Mouse (Mus musculus) embryo, embryonic 10 days (tissue): ENCODE measurements around the gene Aak1.
A peak's percentile ranks its signal among the peaks of the same experiment; 100 is the strongest.

Experiments
- DNase-seq: peaks from one replicate; pipeline ENCODE4 v3.0.0-alpha.2; 2015; ENCODE audit warnings: low spot score

The Aak1 gene

GRCm38 (mm10) chr6:86848915-86849644, at the start of gene Aak1:
Gene Aak1, plus strand, starts transcription at chr6:86849517.
- peak; percentile 90 for DNase-seq

GRCm38 (mm10) chr6:86800467-86800866, 48.9 kb upstream of the Aak1 start:
- no peak for DNase-seq

- no peak for DNase-seq
These were observed 47.9 kb upstream of the Aak1 start for GRCm38 (mm10) chr6:86801431-86801830.

DNA sequence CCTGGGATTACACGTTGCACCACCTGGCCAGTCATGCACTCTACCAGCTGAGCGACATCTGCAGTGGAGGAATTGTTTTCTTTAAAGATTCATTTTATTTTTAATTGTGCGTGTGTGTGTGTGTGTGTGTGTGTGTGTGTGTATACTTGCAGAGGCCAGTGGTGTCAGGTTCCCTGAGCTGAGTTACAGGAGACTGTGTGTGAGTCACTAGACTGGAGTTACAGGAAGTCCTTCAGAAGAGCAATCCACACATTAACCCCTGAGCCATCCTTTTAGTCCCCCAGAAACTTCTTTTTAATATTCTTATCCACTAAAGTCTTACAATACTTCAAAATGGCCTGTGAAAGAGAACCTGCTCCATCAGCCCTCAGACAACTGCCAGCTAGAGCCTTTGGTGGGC, 44.7 kb upstream of the Aak1 start:
- DNase-seq = no peak

DNA sequence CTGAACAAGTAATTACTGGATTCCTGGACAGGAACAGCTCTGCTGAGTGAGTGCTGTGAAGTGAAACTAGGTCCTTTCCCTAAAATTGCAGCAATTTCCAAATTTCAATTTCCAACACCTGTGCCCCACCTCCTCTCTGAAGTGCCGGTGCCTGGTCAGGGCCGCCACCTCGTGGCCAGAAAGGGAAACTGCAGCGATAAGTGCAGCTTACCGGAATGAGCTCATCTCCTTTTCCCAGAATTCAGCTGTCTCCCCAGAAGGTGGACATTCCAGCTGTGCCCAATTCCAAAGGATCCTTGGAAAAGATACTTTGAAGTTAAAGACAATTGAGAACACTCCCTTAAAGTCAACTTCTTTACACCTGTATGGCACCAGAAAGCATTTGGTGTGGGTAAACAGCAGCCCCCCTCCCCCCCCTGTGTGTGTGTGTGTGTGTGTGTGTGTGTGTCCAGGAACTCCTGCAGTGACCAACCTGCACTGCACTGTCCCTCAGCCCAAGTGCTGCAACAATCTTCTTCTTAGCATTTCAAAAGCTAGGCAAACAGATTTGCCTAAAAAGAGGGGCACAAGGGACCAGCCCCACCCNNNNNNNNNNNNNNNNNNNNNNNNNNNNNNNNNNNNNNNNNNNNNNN, 42.7 kb upstream of the Aak1 start:
- peak; percentile 77 for DNase-seq

- DNase-seq = no peak
These were observed 36.4 kb upstream of the Aak1 start for GRCm38 (mm10) chr6:86812919-86813318.

DNA sequence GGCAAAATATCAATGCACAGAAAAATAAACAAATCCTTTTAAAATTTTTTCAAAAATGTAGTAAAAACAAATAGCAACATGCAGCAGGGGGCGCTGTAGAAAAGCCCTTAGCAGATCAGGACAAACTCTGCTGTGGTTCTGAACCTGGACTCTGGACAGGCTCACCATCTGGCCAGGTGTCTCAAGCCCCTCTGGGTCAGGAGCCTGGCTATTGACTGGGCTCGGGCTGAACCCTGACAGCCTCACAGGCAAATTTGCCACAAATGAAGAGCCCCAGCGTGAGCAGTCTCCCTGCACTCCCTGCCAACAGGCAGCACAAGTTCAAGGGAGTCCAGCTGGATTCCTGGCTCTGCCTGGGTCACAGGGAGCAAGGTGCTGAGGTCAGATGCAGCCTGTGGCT, 36.0 kb upstream of the Aak1 start:
- peak; percentile 61 for DNase-seq

DNA sequence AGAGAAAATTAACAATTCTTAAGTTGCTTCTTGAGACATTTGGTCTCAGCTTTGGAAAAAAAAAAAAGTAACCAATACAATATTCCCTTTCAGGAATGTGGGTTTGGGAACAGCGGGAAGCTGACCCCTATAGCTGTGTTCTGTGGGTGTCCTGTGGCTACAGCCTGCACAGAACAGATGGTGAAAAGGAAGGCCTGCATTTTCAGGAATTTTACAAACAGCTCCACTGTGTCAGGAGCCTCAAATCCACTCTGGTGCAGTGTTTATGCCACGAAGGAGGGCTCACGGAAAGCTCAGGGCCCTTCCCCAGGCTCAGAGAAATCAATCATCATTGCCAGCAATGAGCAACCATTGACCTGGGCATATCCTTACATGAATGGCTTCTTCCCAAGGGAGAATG, 34.4 kb upstream of the Aak1 start:
- no peak for DNase-seq

- peak; percentile 48 for DNase-seq
These were observed 33.9 kb upstream of the Aak1 start for GRCm38 (mm10) chr6:86815436-86815835.

GRCm38 (mm10) chr6:86816586-86816985, 32.7 kb upstream of the Aak1 start:
- DNase-seq = peak; percentile 75

DNA sequence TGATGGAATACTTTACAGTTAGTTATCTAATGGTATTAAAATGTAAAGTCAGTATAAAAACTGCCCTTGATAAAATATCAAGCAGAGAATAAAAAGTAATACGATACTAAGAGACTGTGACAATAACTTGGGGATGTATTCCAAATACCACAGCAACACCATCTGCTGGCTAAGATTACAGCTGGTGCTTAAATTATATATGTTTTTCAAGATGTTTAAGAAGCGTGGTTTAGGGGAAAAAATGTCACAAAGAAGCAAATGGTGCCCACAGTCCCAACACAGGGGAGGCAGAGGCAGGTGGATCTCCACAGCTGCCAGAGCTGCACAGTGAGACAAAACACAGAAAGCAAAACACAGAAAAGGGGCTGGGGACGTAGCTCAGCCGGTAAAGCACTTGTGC, 30.4 kb upstream of the Aak1 start:
- no peak for DNase-seq

GRCm38 (mm10) chr6:86819926-86820325, 29.4 kb upstream of the Aak1 start:
- DNase-seq = no peak

DNA sequence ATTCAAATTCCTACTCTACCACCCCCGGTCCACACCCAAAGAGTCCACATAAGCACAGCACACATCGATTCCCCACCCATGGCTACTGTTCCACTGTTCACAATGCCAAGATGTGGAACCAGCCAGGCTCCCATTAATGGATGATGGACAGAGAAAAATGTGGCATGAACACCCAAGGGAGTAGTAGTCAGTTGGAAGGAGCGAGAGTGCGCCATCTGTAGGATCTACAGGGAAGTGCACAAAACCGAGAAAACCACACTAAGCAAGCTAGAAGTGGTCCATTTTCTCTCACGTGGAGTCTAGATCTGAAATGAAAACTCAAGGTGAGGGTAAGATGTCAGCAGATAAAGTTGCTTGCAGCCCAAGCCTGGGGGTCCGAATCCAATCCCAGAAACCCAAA, 28.6 kb upstream of the Aak1 start:
- DNase-seq = peak; percentile 16

GRCm38 (mm10) chr6:86822285-86823050, 26.8 kb upstream of the Aak1 start:
- DNase-seq = peak; percentile 46

GRCm38 (mm10) chr6:86823051-86823431, 26.3 kb upstream of the Aak1 start:
- DNase-seq = no peak

DNA sequence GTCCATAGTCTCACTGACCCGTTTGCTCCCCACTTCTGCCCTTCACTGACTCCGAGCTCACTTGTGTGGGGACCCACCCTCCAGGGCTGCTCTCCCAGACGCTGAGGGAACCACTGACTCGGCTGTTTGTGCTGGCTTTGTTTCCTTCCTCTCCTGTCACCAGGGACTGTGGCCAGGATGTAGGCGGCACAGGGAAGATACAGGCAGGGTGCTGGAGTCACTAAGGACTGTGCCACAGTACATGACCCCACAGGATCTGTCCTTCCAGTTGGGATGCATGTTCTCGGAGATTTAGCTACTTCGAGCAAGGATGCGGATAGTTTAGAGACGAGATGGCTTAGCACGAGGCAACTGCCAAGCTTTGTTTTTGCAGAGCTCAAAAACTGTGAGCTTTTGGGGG, 25.5 kb upstream of the Aak1 start:
- no peak for DNase-seq

- no peak for DNase-seq
These were observed 24.9 kb upstream of the Aak1 start for GRCm38 (mm10) chr6:86824401-86824800.

- DNase-seq = no peak
These were observed 21.9 kb upstream of the Aak1 start for GRCm38 (mm10) chr6:86827432-86827831.

DNA sequence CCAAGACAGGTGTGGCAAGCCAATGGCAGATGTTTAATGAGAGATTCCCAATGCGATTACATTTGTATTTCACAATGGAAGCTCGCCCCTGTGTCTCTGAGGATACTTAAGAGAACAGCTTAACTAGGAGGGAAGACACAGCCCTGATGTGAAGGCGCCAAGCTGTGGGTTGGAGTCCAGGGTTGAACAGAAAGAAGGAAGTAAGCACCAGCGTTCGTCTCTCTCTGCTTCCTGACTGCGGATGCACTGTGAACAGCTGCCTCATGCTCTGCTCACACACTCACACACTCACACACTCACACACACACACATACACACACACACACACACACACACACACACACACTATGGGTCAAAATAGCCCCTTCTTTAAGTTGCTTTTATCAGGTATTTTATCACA, 19.5 kb upstream of the Aak1 start:
- DNase-seq = no peak

DNA sequence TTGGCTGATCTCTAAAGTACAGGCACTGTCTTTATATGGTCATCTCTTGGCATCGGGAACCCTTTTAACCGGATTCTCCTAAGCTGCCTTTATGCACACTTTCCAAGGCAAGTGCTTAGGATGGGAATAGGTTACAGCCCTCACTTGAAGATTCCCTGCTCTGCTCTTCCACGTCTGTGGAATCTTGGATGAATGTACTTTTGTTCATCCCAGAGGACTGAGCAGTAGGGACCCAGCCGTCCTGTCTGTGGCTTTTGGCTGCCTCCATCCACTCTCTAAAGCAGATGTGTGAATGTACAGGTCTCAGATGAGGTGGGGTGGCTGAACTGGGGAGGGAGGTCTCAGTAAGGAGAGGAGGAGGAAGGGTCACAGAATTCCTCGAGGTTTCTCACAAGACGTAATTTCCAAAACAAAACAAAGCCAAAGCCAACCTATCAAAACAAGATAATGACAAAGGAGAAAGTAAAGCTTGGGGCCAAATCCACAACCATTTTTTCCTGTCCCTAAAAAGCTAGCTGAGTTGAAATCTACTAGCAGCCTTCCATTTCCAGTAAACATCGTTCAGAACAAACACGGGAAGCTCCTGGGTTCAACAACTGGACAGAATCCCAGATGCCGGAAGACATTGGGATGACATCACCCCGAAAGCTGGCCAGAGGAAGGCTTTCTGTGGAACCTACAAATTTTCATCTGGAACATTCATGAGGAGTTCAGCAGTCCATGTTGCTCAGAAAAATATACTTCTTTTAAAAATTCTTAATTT, 18.4 kb upstream of the Aak1 start:
- no peak for DNase-seq

DNA sequence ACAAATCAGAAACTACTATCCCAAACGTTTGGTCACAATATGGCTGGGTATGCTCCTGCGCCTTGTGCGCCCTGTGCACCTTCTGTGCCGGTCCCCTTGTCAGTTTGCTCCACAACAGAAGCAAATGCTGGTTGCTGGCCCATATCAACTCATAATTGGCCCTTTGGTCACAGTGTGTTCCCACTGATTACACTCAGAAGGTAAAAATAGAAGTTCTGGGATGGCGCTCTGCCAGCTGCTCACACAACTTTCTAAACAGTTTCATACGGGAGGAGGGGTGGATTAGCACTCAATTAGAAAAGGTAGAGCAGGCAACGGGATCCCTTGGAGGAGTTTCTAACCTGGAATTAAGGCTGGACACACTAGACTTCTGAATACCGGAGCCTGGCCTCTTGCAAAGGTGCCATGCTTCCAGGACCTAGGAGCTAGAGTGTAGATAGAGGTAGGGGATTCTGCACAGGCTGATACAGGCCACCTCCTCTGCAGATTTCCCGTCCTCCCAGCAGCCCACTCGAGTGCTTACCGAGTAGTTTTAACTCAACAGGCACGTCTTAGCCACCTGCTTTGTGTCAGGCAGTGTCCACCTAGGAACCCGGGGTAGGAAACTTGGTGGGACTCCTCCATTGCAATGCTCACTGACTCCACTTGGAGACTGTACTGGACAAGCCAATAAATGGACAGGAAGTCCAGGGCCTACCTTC, 16.4 kb upstream of the Aak1 start:
- DNase-seq = no peak

- DNase-seq = no peak
These were observed 10.2 kb upstream of the Aak1 start for GRCm38 (mm10) chr6:86839089-86839488.
